Mouse (Mus musculus): ENCODE data around the gene Tmigd3. TPM values are rescaled to one million over a fixed set of nuclear protein-coding genes. Genes with fewer than 3 reads are reported as not detected.

Tmigd3 gene
- not detected for total RNA-seq (2023)

DNA sequence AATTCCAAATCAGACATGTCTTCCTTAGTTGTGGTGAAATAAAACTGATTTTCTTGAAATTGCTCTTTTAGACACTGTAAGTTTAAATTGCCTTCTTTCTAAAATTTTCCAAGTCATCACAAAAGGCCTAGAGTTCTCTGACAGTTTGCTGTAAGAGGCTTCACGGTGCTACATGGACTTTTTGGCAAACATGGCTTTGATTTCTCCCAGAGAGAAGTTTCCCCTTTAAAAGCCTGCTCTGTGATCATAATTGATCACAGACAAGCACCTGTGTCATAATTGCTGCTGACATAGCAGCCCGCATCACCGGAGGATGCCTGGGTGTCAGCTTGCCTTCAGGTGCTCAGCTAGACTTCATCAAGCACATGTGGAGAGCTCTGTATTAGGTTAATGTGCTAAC is at the start of gene Tmigd3, which contains the start of gene Adora3:
Gene Tmigd3, plus strand, starts transcription at position 346 of the 400 bp plus-strand sequence.
Gene Adora3, plus strand, starts transcription at position 301 of the 400 bp plus-strand sequence.

DNA sequence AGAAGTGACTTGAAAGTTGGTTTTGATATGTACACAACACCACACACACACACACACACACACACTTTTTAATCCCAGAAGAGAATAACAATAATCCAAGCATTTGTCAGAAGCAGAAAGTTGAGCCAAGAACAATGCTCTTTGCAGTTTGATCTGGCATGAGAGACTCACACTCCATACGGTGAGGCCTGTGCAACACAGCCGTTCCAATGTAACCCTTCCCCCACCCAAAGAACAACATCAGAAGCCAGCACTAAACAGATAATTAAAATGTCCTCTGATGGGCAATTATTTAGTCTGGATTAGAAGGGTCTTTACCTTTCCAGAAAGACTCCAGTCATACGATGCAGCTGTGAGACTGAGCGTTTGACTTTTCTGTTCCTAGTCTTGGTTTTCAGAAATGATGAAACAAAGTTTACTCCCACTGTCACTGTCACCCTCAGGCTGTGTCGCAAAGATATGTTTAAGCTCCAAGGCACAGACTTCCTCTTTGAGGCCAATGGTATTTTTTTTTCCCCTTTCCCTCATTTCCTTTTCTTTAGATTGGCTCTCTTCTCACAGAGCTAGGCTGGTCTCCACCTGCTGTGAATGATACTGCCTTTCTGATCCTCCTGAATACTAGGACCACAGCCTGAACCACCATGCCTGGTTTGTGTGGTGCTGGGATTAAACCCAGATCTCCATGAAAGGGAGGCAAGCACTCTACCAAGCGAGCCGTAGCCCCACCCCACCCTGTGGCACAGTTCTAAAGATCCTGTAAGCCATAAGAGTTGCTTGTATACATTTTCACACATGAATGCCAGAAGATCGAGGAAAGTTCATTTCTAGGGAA is 61.8 kb downstream of the Tmigd3 start, which contains the start of gene I830077J02Rik:
Gene I830077J02Rik, minus strand, starts transcription at position 425 of the 832 bp plus-strand sequence.

DNA sequence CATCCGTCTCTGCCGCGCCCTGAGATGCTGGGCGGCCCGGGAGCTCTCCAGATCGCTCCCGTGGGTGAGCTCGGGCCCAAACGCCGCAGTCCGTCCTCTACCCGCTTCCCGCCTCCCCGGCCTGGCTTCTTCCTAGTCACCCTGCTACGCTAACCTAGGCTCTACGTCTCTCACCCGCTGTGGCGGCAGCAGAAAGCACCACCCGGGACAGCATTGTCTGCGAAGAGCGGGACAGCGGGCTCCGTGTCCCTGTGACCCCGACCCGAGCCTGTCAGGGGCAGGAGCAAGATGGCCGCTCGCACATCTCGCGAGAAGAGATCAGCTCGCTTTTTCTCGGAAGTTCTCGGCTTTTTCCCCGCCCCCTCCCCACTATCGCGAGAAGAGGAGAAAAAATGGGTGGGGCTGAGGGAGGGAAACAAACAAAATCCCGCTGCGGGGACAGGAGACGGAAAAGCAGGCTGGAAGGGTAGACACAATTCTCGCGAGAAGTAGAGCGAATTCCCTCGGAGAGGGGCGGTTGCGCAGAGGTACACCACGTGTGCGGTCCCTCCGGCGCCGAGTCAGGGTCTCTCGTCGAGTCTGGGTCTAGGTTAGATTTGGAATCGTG is 88.4 kb downstream of the Tmigd3 start, which contains the start of gene Wdr77:
Gene Wdr77, plus strand, starts transcription at position 396 of the 607 bp plus-strand sequence.

DNA sequence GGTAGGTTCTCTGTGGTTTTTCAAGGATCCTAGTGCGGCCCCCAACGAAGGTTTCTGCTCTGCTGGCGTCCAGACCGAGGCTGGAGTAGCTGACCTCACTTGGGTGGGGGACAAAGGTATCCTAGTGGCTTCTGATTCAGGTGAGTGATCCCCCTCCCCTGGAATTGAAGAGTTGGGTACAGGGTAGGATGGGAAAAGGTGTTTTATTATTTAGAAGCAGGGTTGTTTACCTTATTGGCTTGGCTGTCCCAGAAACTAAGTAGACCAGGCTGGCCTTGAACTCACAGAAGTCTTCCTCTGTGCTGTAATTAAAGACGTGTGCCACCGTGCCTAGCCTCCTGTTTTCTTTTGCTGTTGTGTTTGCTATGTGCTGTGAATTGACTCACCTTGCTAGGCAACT is 89.3 kb downstream of the Tmigd3 start, which contains the start of gene Atp5f1:
Gene Atp5f1, minus strand, starts transcription at position 101 of the 400 bp plus-strand sequence.

DNA sequence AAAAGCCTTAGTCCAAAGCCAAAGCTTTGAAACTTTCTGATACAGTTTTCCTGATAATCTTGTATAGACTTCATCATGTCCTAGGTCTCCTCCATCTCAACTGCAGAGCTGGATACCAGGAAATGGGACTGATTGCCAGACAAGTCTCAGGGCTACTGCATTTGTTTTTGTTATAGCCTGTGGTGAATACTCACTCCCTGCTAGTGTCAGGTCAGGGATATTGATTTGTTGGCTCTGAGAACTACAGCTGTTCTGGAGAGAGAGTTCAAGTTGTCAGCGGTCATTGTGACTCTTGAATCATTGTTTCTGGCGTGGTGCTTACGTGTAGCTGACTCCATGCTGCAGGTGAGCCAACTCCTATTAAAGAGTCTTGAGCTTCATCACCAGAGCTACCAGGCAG is 102.7 kb downstream of the Tmigd3 start, which contains the start of gene Ovgp1:
Gene Ovgp1, plus strand, starts transcription at position 301 of the 400 bp plus-strand sequence.

Other genes with a start within 250 kb of the Tmigd3 start
- 27.4 TPM for gene Ddx20, start 183.3 kb upstream of the Tmigd3 start, total RNA-seq (2023)
- gene Inka2, start 166.3 kb upstream of the Tmigd3 start, total RNA-seq (2023): 1.3 TPM
- gene Rap1a, start 69.6 kb upstream of the Tmigd3 start, total RNA-seq (2023): 119 TPM
- gene Adora3, start within 50 bp of the Tmigd3 start, total RNA-seq (2023): not detected
- 2.6 TPM for gene I830077J02Rik, start 61.8 kb downstream of the Tmigd3 start, total RNA-seq (2023)
- gene Wdr77, start 88.5 kb downstream of the Tmigd3 start, total RNA-seq (2023): 44.5 TPM
- gene Atp5f1, start 89.2 kb downstream of the Tmigd3 start, total RNA-seq (2023): 130 TPM
- 8.8 TPM for gene Ovgp1, start 102.8 kb downstream of the Tmigd3 start, total RNA-seq (2023)
- 1.1 TPM for gene Pifo, start 143.7 kb downstream of the Tmigd3 start, total RNA-seq (2023)
- 4.0 TPM for gene Chil5, start 161.9 kb downstream of the Tmigd3 start, total RNA-seq (2023)
- not detected for gene Chia1, start 242.3 kb downstream of the Tmigd3 start, total RNA-seq (2023)

Measured in CD4-positive naive resting alpha-beta T cell, adult 57 days (primary cell).